8 mouse cellular contexts compared by ENCODE assay signal in genomic region chr19:44692396-44692795, GRCm38 (mm10).
DNase-seq lines count a peak whose midpoint lies in the region; ATAC-seq and TF ChIP-seq lines count a peak whose summit lies in the region.

No protein-coding gene starts in this region.

- WGBS in forebrain, embryonic 15.5 days = under 1% methylated on average over 17 of the region's 17 CpGs
- WGBS in hindbrain, embryonic 16.5 days = 5% methylated on average over 17 of the region's 17 CpGs
- under 1% methylated on average over 17 of the region's 17 CpGs for whole genome bisulfite sequencing in liver, embryonic 11.5 days
- 1% methylated on average over 17 of the region's 17 CpGs for WGBS in neural tube, embryonic 12.5 days

- TF ChIP-seq CTCF in MEL (IDR thresholded peaks at IDR 0.05 in 2 of 3, conservative IDR thresholded peaks at IDR 0.05 in 1 of 3; ENCODE audit: control insufficient read depth in 1 of 3, insufficient read depth in 1 of 3, low read depth in 2 of 3, low read length in 3 of 3, poor library complexity in 1 of 3, severe bottlenecking in 1 of 3) = no peak

- no peaks in the 10 kb centered on the region for H3K4me1 ChIP-seq in MEL (ENCODE audit: control insufficient read depth in 1 of 2, insufficient read depth in 2 of 2, low read length in 2 of 2)
- peaks cover 29% of the 10 kb centered on the region for H3K4me1 ChIP-seq in forebrain, embryonic 15.5 days
- peaks cover 12% of the 10 kb centered on the region for H3K4me1 ChIP-seq in hindbrain, embryonic 16.5 days (ENCODE audit: control insufficient read depth, insufficient read depth, low read depth, low read length)
- H3K4me1 ChIP-seq in liver, embryonic 11.5 days (replicated peaks; ENCODE audit: control insufficient read depth, insufficient read depth, low read length) = no peaks in the 10 kb centered on the region; the same call in 1 of the 2 replicates
- H3K4me1 ChIP-seq in neural tube, embryonic 12.5 days = peaks cover 31% of the 10 kb centered on the region

- no peak overlapping the region for H3K9ac ChIP-seq in MEL (ENCODE audit: control insufficient read depth, low read depth, low read length, poor library complexity, severe bottlenecking)
- H3K9ac ChIP-seq in forebrain, embryonic 15.5 days (replicated peaks) = peak overlapping the region; percentile 40
- no peak overlapping the region; the same call in 1 of the 2 replicates for H3K9ac ChIP-seq in hindbrain, embryonic 16.5 days (ENCODE audit: low read depth, low read length)
- no peak overlapping the region for H3K9ac ChIP-seq in liver, embryonic 11.5 days (ENCODE audit: low read depth, low read length)
- H3K9ac ChIP-seq in neural tube, embryonic 12.5 days = no peak overlapping the region

- DNase-seq in MEL (ENCODE audit: low read depth, low spot score) = peak; percentile 23
- DNase-seq in adrenal gland, adult 2 months = peak; percentile 63
- no peak for DNase-seq in liver, embryonic 11.5 days (ENCODE audit: low spot score)
- DNase-seq in cerebellum, postnatal 36 days = no peak
- no peak for DNase-seq in right cerebral cortex, adult 2 months (ENCODE audit: low spot score in 2 of 2)

- H3K4me2 ChIP-seq in forebrain, embryonic 15.5 days (replicated peaks) = peak overlapping the region; percentile 56
- peak overlapping the region; percentile 46 for H3K4me2 ChIP-seq in hindbrain, embryonic 16.5 days (ENCODE audit: low read length)
- peak overlapping the region; percentile 33 for H3K4me2 ChIP-seq in liver, embryonic 11.5 days
- peak overlapping the region; percentile 46 for H3K4me2 ChIP-seq in neural tube, embryonic 12.5 days (replicated peaks)

- no peak overlapping the region for H3K4me3 ChIP-seq in MEL (ENCODE audit: control insufficient read depth in 1 of 2, insufficient read depth in 1 of 2, low read depth in 2 of 2, low read length in 2 of 2)
- H3K4me3 ChIP-seq in forebrain, embryonic 15.5 days = peak overlapping the region; percentile 28
- peak overlapping the region; percentile 10; the same call in 1 of the 2 replicates for H3K4me3 ChIP-seq in hindbrain, embryonic 16.5 days (ENCODE audit: low read length)
- no peak overlapping the region for H3K4me3 ChIP-seq in liver, embryonic 11.5 days (ENCODE audit: low read depth, low read length)
- H3K4me3 ChIP-seq in neural tube, embryonic 12.5 days = no peak overlapping the region

- no peak for TF ChIP-seq POLR2A in MEL (IDR thresholded peaks at IDR 0.05; ENCODE audit: control insufficient read depth in 1 of 2, insufficient read depth in 1 of 2, low read depth in 1 of 2, low read length in 2 of 2, poor library complexity in 1 of 2)

- H3K27me3 ChIP-seq in MEL (ENCODE audit: control insufficient read depth in 1 of 2, insufficient read depth in 2 of 2, low read length in 2 of 2) = no peaks in the 10 kb centered on the region
- H3K27me3 ChIP-seq in forebrain, embryonic 15.5 days = peaks cover 41% of the 10 kb centered on the region
- peaks cover 29% of the 10 kb centered on the region for H3K27me3 ChIP-seq in hindbrain, embryonic 16.5 days (replicated peaks; ENCODE audit: control insufficient read depth, insufficient read depth, low read length)
- H3K27me3 ChIP-seq in liver, embryonic 11.5 days (replicated peaks; ENCODE audit: control insufficient read depth, insufficient read depth, low read length) = peaks cover 67% of the 10 kb centered on the region
- H3K27me3 ChIP-seq in neural tube, embryonic 12.5 days (replicated peaks) = peaks cover 49% of the 10 kb centered on the region

- H3K36me3 ChIP-seq in MEL (ENCODE audit: control insufficient read depth in 1 of 2, insufficient read depth in 2 of 2, low read length in 2 of 2) = no peaks in the 10 kb centered on the region
- H3K36me3 ChIP-seq in forebrain, embryonic 15.5 days = no peaks in the 10 kb centered on the region
- no peaks in the 10 kb centered on the region for H3K36me3 ChIP-seq in hindbrain, embryonic 16.5 days (ENCODE audit: control insufficient read depth, insufficient read depth, low read length)
- H3K36me3 ChIP-seq in liver, embryonic 11.5 days (ENCODE audit: control insufficient read depth, insufficient read depth, low read length) = no peaks in the 10 kb centered on the region
- no peaks in the 10 kb centered on the region for H3K36me3 ChIP-seq in neural tube, embryonic 12.5 days

- TF ChIP-seq EP300 in MEL (IDR thresholded peaks at IDR 0.05; ENCODE audit: low read depth in 1 of 2, low read length in 2 of 2) = no peak

- H3K27ac ChIP-seq in MEL (ENCODE audit: control insufficient read depth, low read depth, low read length) = no peak overlapping the region
- no peak overlapping the region for H3K27ac ChIP-seq in forebrain, embryonic 15.5 days (replicated peaks)
- H3K27ac ChIP-seq in hindbrain, embryonic 16.5 days (ENCODE audit: low read depth, low read length) = no peak overlapping the region
- no peak overlapping the region for H3K27ac ChIP-seq in liver, embryonic 11.5 days (ENCODE audit: low read depth, low read length)
- no peak overlapping the region for H3K27ac ChIP-seq in neural tube, embryonic 12.5 days

- H3K9me3 ChIP-seq in MEL (replicated peaks; ENCODE audit: insufficient read depth, low read length) = no peaks in the 10 kb centered on the region
- H3K9me3 ChIP-seq in forebrain, embryonic 15.5 days = no peaks in the 10 kb centered on the region
- no peaks in the 10 kb centered on the region for H3K9me3 ChIP-seq in hindbrain, embryonic 16.5 days (ENCODE audit: control insufficient read depth, low read length)
- H3K9me3 ChIP-seq in liver, embryonic 11.5 days (ENCODE audit: control insufficient read depth, low read length) = no peaks in the 10 kb centered on the region
- no peaks in the 10 kb centered on the region for H3K9me3 ChIP-seq in neural tube, embryonic 12.5 days

- no peaks in the 10 kb centered on the region for H3K79me2 ChIP-seq in MEL (ENCODE audit: control insufficient read depth, insufficient read depth, low read length, poor library complexity)

- TF ChIP-seq RAD21 in MEL (IDR thresholded peaks at IDR 0.05; ENCODE audit: low read depth, low read length) = no peak

- no peak for ATAC-seq in forebrain, embryonic 15.5 days (replicated peaks)
- ATAC-seq in hindbrain, embryonic 16.5 days = no peak
- no peak for ATAC-seq in liver, embryonic 11.5 days (replicated peaks; ENCODE audit: low FRiP score)
- no peak for ATAC-seq in neural tube, embryonic 12.5 days (ENCODE audit: low FRiP score, low read depth)

TF ChIP-seq in MEL, 35 proteins besides CTCF, POLR2A, EP300 and RAD21:
- TF ChIP-seq E2F4 (IDR thresholded peaks at IDR 0.05; ENCODE audit: borderline replicate concordance, low read depth, low read length) (no peak), MEF2A (IDR thresholded peaks at IDR 0.05; ENCODE audit: extremely low read depth, insufficient replicate concordance, low read depth, low read length, poor library complexity, severe bottlenecking) (no peak), JUND (IDR thresholded peaks at IDR 0.05; ENCODE audit: low read depth, low read length) (no peak), RCOR1 (IDR thresholded peaks at IDR 0.05; ENCODE audit: low read depth, low read length) (no peak), MAZ (IDR thresholded peaks at IDR 0.05; ENCODE audit: low read depth, low read length) (no peak), ZNF384 (IDR thresholded peaks at IDR 0.05; ENCODE audit: low read depth, low read length) (no peak), MAX (IDR thresholded peaks at IDR 0.05; ENCODE audit: low read length) (no peak), MYB (IDR thresholded peaks at IDR 0.05; ENCODE audit: low read depth, low read length) (no peak), ELF1 (IDR thresholded peaks at IDR 0.05; ENCODE audit: low read depth, low read length) (no peak), MYC (IDR thresholded peaks at IDR 0.05; ENCODE audit: low read depth, low read length) (no peak), GABPA (IDR thresholded peaks at IDR 0.05; ENCODE audit: low read depth, low read length) (no peak), NELFE (IDR thresholded peaks at IDR 0.05; ENCODE audit: low read depth, low read length) (no peak), SMC3 (IDR thresholded peaks at IDR 0.05; ENCODE audit: low read depth, low read length) (no peak), POLR2AphosphoS2 (IDR thresholded peaks at IDR 0.05; ENCODE audit: low read length) (no peak), TCF12 (IDR thresholded peaks at IDR 0.05; ENCODE audit: low read depth, low read length) (no peak), UBTF (IDR thresholded peaks at IDR 0.05; ENCODE audit: borderline replicate concordance, insufficient read depth, low read depth, low read length) (no peak), USF2 (IDR thresholded peaks at IDR 0.05; ENCODE audit: borderline replicate concordance in 1 of 2, insufficient read depth in 1 of 2, low read depth in 1 of 2, low read length in 2 of 2) (no peak), ETS1 (IDR thresholded peaks at IDR 0.05; ENCODE audit: low read depth, low read length) (no peak)
TF ChIP-seq in MEL: peak in this region for 0.

Comparison
In these comparisons a context has a peak if more than half of its experiments do, and no peak if none do; other contexts are left out.
1. DNase-seq: peak in MEL (single experiment) and adrenal gland, adult 2 months (single experiment); none in liver, embryonic 11.5 days (single experiment), cerebellum, postnatal 36 days (0 of 2) and right cerebral cortex, adult 2 months (0 of 2).
2. H3K4me3 ChIP-seq: peak in forebrain, embryonic 15.5 days (single experiment) and hindbrain, embryonic 16.5 days (single experiment); none in MEL (0 of 2), liver, embryonic 11.5 days (single experiment) and neural tube, embryonic 12.5 days (single experiment).
3. Peak in every context shown above with its lines, with median percentiles within 50 percentile points of each other: H3K4me2 ChIP-seq.